Mouse (Mus musculus): ENCODE data around the gene Serpinb1c.
A peak's percentile ranks its signal among the peaks of the same experiment; 100 is the strongest.
"Not testable (repeated sequence)": the region's sequence is repeated elsewhere in the genome, so short reads cannot be mapped to it uniquely, and the experiment has no call there.

Serpinb1c gene

GRCm38 (mm10) chr13:32865591-32865990 lies 32.4 kb downstream of the Serpinb1c start:
- DNase-seq (ENCODE audit: low spot score), result no peak

- not testable (repeated sequence) for DNase-seq (ENCODE audit: low spot score)
Observed at GRCm38 (mm10) chr13:32864529-32864928, 33.5 kb downstream of the Serpinb1c start.

DNA sequence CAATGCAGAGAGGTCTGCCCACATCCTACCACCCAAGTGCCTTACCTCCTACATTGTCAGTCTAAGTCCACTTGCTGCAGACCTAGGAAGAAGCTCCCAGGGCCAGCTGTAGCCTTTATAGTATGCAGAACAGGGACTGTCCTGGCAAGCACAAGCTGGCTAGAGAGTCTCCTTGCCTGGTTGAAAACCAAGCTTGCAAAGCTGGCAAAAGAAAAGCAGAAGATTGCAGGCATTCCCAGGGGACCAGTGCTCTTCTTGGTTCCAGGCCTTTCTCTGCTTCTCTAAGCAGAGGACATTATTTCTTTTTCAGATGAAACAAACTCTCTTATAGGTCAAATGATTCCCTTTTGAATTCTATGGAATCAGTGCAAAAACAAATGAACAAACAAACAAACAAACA lies 34.6 kb downstream of the Serpinb1c start:
- no peak for DNase-seq (ENCODE audit: low spot score)

DNA sequence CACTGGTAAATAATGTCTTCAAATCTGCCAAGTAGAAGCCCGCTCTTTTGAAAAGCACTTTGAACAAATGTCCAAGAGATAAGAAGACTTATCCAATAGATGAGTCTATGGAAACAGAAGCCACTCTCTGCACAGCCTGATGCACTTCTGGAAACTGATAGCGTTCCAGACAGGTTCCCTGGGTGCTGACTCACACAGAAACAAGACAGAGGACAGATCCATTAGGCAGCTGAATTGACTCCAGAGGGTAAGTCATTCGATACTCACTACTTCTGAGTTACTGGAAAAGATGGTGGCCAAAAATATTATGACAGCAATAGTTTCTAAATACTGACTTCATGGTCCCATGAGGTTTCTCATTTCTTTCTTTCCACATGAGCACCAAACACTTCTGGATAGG lies 37.2 kb downstream of the Serpinb1c start:
- DNase-seq (ENCODE audit: low spot score), result no peak

- DNase-seq (ENCODE audit: low spot score), result no peak
Observed at GRCm38 (mm10) chr13:32853073-32853472, 44.9 kb downstream of the Serpinb1c start.

DNA sequence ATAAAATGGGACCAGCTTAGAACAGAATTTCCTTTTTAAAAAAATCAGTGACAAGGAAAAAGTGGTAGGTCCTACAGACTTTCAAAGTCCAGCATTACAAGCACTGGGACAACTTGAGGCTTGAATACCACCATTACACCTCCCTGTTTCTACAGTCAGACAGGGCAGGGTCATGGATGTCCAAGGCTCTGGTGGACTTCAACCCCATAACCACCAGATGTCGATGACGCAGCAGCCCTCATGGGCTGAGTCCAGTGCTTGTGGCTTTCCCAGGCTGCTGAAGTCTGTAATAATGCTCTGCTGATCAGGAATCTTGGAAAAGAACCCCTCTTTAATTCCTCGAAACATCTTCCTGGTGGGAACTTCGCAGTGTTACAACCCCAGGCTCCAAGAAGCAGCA lies 45.5 kb downstream of the Serpinb1c start:
- DNase-seq (ENCODE audit: low spot score), result no peak

DNA sequence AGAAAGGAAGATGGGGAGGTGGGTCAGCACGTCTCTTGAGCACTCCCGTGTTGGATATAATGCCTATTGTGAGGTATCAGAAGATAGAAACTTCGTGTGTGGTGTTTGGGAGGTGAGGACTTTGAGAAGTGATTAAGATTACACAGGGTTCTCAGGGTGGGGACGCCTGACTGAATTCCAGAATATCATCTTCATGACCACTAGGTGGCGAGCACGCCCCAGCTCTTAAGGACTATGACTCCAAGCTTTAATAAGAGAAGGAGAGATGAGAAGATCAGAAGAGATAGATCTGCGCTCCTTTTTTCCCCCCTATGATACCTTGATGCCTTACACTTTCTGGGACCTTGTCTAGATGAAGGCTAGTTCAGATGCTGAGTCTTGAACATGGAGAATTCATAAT lies 46.0 kb downstream of the Serpinb1c start:
- no peak for DNase-seq (ENCODE audit: low spot score)

DNA sequence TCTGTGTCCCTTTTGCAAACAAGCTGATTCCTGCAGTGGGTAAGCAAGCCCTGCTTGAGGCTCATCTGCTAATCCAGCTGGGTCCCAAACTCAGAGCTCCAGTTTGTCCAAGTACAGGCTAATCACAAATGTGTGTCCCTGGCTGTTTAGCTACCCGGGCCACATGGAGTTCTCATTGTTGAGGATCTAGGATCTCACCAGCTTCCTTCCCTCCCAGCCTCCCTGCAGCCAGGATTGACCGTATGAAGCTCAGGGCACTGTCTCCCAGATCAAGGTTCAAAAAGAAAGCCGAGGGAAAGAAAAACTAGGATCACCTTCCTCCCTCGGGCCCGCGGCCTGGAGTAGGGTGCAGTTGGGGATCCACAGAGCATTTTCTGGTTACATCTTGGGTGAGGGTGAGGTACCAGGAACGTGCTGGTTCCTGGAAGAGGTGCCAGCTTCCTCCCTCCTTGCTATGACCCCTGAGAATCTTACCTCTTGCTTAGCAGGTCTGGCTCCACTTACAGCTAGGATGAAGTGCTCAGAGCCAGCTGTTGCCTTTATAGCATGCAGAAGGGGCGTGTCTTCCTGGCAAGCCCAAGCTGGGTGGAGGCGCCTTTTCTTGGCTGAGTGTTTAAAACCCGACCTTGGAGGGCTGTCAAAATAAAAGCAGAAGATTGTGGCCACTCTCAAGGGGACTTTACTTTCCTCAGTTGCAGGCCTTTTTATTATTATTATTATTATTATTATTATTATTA lies 47.2 kb downstream of the Serpinb1c start, which contains the start of gene Serpinb1a:
Gene Serpinb1a (minus strand): TSS at position 518 of the 737 bp plus-strand sequence.
- DNase-seq (ENCODE audit: low spot score), result peak; percentile 37

DNA sequence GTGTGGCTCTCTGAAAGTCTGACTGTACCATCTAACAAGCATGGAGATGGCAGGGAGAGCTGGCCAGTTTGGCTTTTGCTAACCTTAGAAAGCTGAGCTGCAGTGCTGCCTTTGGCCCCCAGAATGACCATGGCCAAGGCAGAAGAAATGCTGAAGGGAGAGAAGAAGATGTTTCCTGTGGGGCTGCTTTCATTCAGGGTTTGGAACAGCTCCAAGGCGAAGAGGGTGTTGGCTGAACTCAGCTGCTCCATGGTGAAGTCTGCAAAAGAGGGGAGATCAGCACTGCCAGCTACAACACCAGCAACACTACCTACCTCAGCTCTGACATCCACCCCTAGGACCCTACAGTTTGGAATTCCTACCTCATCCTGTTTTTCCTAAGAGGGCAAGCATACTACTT lies 47.9 kb downstream of the Serpinb1c start:
- DNase-seq (ENCODE audit: low spot score), result no peak

DNA sequence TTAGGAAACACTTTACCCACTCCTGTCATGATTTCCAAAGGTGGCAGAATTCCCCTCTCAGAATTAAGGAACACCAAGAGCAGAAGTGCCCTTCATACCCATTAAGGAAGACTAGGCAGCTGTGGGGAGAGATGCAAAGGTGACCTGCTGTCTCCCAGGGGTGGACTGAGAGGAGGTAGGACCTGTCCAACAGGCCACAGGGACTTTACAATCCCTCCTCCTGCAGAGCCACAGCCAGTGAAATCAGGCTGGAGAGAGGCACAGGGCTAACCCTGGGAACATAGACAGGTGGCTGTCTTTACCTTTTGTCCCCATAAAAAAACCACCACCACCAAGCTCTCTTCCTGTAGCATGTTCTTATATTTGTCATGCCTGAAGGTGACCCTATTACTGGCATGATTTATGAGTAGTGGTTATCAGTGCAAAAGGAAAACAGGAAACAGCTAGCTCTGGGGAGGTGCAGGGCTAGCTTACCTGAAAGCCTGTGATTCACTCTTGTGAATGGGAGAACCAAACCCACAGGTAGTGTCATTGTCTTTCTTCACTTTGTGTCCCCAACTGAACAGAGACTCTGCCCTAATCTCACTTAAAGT lies 48.4 kb downstream of the Serpinb1c start:
- DNase-seq (ENCODE audit: low spot score), result no peak

GRCm38 (mm10) chr13:32849092-32849491 lies 48.9 kb downstream of the Serpinb1c start:
- no peak for DNase-seq (ENCODE audit: low spot score)

GRCm38 (mm10) chr13:32846221-32846620 lies 51.8 kb downstream of the Serpinb1c start:
- DNase-seq (ENCODE audit: low spot score), result no peak

GRCm38 (mm10) chr13:32841349-32841748 lies 56.7 kb downstream of the Serpinb1c start:
- no peak for DNase-seq (ENCODE audit: low spot score)

DNA sequence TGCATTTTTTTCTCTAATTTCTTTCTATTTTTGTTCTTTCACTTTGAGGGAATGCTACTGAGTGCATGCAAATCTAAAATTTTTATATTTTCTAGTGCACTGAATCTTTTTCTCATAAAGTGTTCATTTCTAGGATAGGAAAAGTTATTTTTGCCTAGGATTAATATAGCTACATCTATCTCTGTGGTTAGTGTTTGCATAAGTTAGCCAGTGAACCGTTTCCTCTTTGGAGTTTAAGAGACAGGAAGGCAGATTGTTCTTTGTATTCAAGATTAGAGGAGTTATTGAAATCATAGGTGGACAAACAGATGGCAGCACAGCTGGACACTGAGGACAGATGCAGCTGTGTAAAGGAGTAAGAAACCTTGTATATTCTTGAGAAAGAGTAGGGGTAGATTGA lies 58.7 kb downstream of the Serpinb1c start:
- no peak for DNase-seq (ENCODE audit: low spot score)

- no peak for DNase-seq (ENCODE audit: low spot score)
Observed at GRCm38 (mm10) chr13:32834513-32834912, 63.5 kb downstream of the Serpinb1c start.

DNA sequence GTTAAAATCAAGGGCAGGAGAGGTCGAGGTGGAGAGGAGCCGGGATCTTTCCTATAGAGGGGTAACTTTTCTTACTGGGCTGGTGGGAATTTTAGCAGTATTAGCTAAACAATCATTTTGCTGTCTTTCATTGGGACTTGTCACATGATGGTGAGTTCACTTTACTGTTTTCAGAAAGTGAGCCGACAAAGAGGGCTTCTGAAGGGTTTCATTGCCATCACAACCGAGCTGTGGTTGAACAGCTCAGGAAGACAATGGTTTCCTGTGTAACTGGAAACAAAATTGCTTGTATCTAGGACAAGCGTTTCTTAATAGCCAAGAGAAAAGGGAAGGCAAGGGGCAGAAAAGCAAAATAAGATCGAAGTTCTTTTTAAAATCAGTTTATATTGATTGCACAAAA lies 64.8 kb downstream of the Serpinb1c start:
- DNase-seq (ENCODE audit: low spot score), result no peak

- DNase-seq (ENCODE audit: low spot score), result no peak
Observed at GRCm38 (mm10) chr13:32832776-32833175, 65.2 kb downstream of the Serpinb1c start.

DNA sequence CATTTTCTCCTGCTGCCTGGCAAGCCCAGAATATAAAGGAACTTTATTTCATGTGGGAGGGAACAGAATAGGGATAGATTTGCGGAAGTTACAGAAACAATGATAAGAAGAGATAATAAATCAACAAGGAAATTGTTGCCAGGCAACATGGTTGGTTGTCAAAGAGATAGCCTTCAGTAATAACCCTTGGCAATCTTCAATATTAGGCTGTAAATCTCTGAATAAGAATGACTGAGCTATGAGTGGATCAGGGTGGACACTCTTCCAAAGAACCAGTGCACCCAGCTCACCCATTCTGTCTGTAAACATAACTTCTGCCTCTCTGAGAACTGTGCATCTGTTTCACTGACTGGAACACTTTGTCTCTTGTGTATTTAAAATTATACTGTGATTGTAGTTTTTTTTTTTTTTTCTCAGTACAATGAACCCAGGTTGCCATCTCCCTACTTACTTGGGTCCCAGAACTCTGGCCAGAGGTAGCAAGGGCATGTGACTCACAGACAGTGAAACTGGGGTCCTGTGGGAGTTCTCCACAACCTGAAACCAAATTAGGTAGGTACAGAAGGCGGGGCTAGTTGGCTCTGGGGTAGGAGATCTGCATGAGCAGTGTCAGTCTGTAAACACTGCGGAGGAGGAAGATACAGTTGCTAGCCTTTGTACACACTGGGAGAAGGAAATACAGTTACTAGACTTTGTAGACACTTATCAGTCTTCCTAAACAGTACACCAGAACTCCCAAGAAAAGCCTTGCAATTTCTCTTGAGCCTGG lies 66.3 kb downstream of the Serpinb1c start:
- DNase-seq (ENCODE audit: low spot score), result no peak

Data from ovary, postnatal 10 days (tissue).